Mouse (Mus musculus) lung, embryonic 14.5 days (tissue): Measurements from ENCODE around the gene Cpne6. TPM values are rescaled to one million over a fixed set of nuclear protein-coding genes. Genes with fewer than 3 reads are reported as not detected.
A peak's percentile ranks its signal among the peaks of the same experiment; 100 is the strongest.

ENCODE experiments used
- ATAC-seq: fragments of 200-750 bp; cut with Nextera tagmentation; 2 replicates; pipeline ENCODE4 v1.8.0; 2017; ENCODE audit warnings: mild to moderate bottlenecking, moderate TSS enrichment, moderate library complexity; ENCODE audit not compliant: insufficient read depth
- DNase-seq: peaks from one replicate; pipeline ENCODE4 v3.0.0-alpha.2; 2015
- H3K27ac ChIP-seq: fragments of 300-500 bp; sonication (generic); 2 replicates; pipeline ENCODE4 v1.5.1; 2014; ENCODE audit warnings: low read depth, mild to moderate bottlenecking, moderate library complexity
- H3K27me3 ChIP-seq: fragments of 300-500 bp; sonication (generic); 2 replicates; pipeline ENCODE4 v1.6.1; 2014; ENCODE audit warnings: low read length, control low read depth; ENCODE audit not compliant: insufficient read depth
- H3K36me3 ChIP-seq: fragments of 300-500 bp; sonication (generic); 2 replicates; pipeline ENCODE4 v1.6.1; 2014; ENCODE audit warnings: control low read depth; ENCODE audit not compliant: insufficient read depth
- H3K4me1 ChIP-seq: fragments of 300-500 bp; sonication (generic); 2 replicates; pipeline ENCODE4 v1.6.1; 2014; ENCODE audit warnings: antibody characterized with exemption, control low read depth; ENCODE audit not compliant: insufficient read depth
- H3K4me2 ChIP-seq: fragments of 300-500 bp; sonication (generic); 2 replicates; pipeline ENCODE4 v1.6.1; 2014; ENCODE audit warnings: mild to moderate bottlenecking
- H3K4me3 ChIP-seq: fragments of 300-500 bp; sonication (generic); 2 replicates; pipeline ENCODE4 v1.5.1; 2014; ENCODE audit warnings: low read depth, low read length
- H3K9ac ChIP-seq: fragments of 300-500 bp; sonication (generic); 2 replicates; pipeline ENCODE4 v1.6.1; 2014
- H3K9me3 ChIP-seq: fragments of 300-500 bp; sonication (generic); 2 replicates; pipeline ENCODE4 v1.6.1; 2016; ENCODE audit warnings: low read depth, low read length, control low read depth
- CTCF ChIP-seq: IDR thresholded peaks from 2 replicates; pipeline ENCODE4 v1.5.1; 2016; ENCODE audit warnings: antibody characterized with exemption, low read depth
- WGBS: fragments of 180-500 bp; shearing (Covaris S2); extraction: QIAGEN DNeasy Blood & Tissue Kit; methylation state at CpG from one replicate; pipeline ENCODE4 v1.1.7; 2014; 5-methylcytosine and 5-hydroxymethylcytosine counted together
- polyA plus RNA-seq: library from polyadenylated mRNA; unstranded; fragments of >200 nt; fragmentation: Nextera tagmentation; extraction: Ambion mirVana; gene quantifications from 2 replicates; pipeline ENCODE4 v1.2.1, GENCODE M21; 2014

Cpne6 gene
- polyA plus RNA-seq, 1 experiment from 2014 or later, result 0.25 TPM

DNA sequence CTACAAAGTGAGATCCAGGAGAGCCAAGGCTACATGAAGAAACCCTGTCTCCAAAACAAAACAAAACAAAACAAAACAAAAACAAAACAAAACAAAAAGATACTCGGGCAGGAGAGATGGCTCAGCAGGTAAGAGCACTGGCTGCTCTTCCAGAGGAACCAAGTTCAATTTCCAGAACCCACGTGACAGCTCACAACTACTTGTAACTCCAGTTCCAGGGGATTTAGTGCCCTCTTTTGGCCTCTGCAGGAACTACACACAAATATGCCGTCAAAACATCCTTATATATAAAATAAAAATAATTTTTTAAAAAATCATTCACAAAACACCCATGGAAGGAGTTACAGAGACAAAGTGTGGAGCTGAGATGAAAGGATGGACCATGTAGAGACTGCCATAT, 17.7 kb downstream of the Cpne6 start:
- no peaks in the 10 kb centered on the region for H3K36me3 ChIP-seq
- H3K9me3 ChIP-seq, result no peaks in the 10 kb centered on the region
- ATAC-seq (no peak), DNase-seq (peak; percentile 72)
- peak; percentile 40; the same call in 1 of the 2 replicates for TF ChIP-seq CTCF
- H3K9ac ChIP-seq, result no peak overlapping the region
- no peak overlapping the region for H3K4me3 ChIP-seq
- no peaks in the 10 kb centered on the region; the same call in 1 of the 2 replicates for H3K27me3 ChIP-seq
- H3K27ac ChIP-seq, result no peak overlapping the region
- H3K4me2 ChIP-seq, result no peak overlapping the region
- no peaks in the 10 kb centered on the region for H3K4me1 ChIP-seq
- 23% methylated on average over 3 of the region's 3 CpGs for WGBS

DNA sequence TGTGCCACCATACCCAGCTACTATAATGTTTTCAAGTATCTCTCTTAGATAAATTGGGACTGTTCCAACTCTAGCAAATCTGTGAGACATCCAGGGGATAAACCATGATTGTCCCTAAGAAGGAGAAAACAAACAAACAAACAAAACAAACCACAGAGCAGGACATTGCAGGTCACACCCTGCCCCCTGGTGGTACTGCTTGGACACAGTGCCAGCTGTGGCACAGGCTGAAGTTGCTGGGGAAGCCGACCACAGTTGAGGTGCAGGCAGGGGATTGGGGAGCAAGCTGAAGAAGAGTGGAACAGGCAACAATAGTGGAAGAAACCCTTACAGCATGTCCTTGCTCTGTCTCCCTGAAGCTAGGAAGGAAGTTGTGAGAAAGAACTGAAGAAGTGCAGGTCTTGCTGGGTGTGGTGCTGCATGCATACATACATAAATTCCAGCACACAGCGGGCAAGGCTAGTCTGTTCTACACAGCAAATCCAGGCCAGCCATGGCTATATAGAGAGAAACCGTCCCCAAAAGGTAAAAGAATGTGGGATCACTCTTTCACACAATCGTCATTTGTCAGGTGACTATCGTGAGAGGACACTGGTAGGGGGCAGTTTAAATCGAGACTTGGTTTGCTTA, 26.0 kb downstream of the Cpne6 start:
- H3K4me2 ChIP-seq, result no peak overlapping the region
- ATAC-seq (no peak), DNase-seq (peak; percentile 67)
- no peak overlapping the region for H3K27ac ChIP-seq
- no peak overlapping the region for H3K9ac ChIP-seq
- H3K4me1 ChIP-seq, result 0 out of 2 replicates have a peak, but pooled peaks cover under 1% of the 10 kb centered on the region
- peak; percentile 86 for TF ChIP-seq CTCF
- WGBS, result 31% methylated on average over 6 of the region's 6 CpGs
- H3K9me3 ChIP-seq, result no peaks in the 10 kb centered on the region
- H3K27me3 ChIP-seq, result no peaks in the 10 kb centered on the region
- no peak overlapping the region for H3K4me3 ChIP-seq
- no peaks in the 10 kb centered on the region for H3K36me3 ChIP-seq

DNA sequence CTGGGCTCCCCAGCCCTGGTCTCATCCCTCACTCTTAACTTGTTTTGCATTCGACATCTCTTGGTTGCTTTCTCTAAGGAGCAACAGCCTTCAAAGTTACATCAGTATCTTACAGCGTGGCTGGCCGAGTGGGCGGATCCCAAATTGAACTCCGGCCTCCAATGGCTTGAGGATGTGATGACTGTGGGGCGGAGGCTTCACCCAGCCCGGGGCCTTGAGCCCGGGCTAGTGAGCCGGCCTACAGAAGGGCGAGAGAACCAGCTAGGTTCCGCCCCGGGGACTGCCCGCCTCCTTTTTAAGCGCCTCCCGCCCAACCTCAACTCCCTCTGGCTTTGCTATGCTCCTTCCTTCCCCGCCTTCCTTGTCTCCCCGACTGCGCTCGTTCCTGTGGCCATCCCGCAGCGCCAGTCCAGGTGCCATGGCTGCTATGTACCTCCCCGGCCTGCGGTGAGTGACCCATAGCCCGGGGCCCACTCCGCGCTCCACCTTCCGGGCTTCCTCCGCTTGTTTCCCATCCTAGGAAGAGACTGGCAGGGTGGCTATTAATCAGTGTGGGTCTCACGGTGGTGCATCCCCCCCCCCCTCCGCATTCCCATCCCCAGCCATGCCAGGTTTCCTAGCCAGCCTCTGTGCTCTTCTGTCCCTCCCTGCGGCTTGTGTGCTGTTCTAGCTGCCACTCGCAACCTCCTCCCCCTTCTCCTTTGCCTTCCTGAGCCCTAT, 30.0 kb downstream of the Cpne6 start, which contains the start of gene Pck2:
TSS of gene Pck2 (plus strand) at position 200 of the 720 bp plus-strand sequence.
- peaks cover 4% of the 10 kb centered on the region; the same call in 1 of the 2 replicates for H3K4me1 ChIP-seq
- TF ChIP-seq CTCF, result no peak
- under 1% methylated on average over 32 of the region's 32 CpGs for WGBS
- ATAC-seq (peak; percentile 97), DNase-seq (peak; percentile 97)
- H3K27me3 ChIP-seq, result no peaks in the 10 kb centered on the region
- H3K27ac ChIP-seq, result peak within 1 kb of the TSS; percentile 95
- H3K4me2 ChIP-seq, result peak within 1 kb of the TSS; percentile 75
- H3K9ac ChIP-seq, result peak within 1 kb of the TSS; percentile 68
- peak within 1 kb of the TSS; percentile 65 for H3K4me3 ChIP-seq
- H3K9me3 ChIP-seq, result no peaks in the 10 kb centered on the region
- peaks cover 30% of the 10 kb centered on the region for H3K36me3 ChIP-seq

DNA sequence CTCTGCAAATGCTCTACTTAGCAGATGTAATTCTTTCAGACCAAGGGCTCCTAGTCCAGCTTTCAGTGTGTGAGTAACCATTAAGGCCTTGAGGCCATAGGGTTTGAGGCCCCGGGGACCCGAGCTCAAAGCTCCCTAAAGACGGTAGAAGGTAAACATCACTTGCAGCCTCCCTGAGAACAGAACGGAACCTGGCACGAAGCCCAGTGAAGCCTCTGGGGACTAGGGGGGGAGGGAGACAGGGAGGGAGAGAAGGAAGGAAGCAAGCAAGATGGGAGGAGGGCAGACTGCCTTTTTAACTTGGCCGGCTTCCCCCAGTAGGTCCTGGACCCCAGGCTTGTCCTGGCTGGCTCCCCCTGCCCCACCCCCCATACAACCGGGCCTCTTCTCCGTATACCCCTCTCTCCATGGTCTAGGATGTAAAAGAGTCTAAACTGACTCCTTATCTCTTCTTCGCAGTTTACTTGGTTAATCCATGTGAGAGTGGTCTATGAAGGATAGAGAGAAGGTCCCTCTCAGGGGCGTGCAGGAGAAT, 30.6 kb downstream of the Cpne6 start:
- H3K36me3 ChIP-seq, result peaks cover 36% of the 10 kb centered on the region
- no peak for TF ChIP-seq CTCF
- DNase-seq (peak; percentile 90), ATAC-seq (peak; percentile 55)
- H3K27ac ChIP-seq, result peak overlapping the region; percentile 95
- H3K9me3 ChIP-seq, result no peaks in the 10 kb centered on the region
- H3K4me1 ChIP-seq, result peaks cover 4% of the 10 kb centered on the region; the same call in 1 of the 2 replicates
- peak overlapping the region; percentile 65 for H3K4me3 ChIP-seq
- WGBS, result 2% methylated on average over 10 of the region's 10 CpGs
- peak overlapping the region; percentile 68 for H3K9ac ChIP-seq
- H3K4me2 ChIP-seq, result peak overlapping the region; percentile 75
- H3K27me3 ChIP-seq, result no peaks in the 10 kb centered on the region

DNA sequence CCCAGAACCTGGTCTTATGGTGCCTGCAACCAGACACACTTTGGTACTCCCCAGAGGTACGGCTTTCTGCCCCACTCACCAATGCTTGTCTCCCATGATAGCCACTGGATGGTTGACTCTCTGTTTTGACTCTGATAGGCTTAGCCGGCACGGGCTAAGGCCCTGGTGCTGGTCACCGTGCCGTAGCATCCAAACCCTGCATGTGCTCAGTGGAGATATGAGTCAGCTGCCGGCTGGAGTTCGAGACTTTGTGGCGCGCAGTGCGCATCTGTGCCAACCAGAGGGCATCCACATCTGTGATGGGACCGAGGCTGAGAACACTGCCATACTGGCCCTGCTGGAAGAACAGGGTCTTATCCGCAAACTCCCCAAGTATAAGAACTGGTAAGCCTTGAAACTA, 32.0 kb downstream of the Cpne6 start:
- H3K9ac ChIP-seq, result no peak overlapping the region
- peaks cover 48% of the 10 kb centered on the region for H3K36me3 ChIP-seq
- WGBS, result 92% methylated on average over 12 of the region's 12 CpGs
- no peak overlapping the region for H3K4me3 ChIP-seq
- peaks cover 4% of the 10 kb centered on the region; the same call in 1 of the 2 replicates for H3K4me1 ChIP-seq
- TF ChIP-seq CTCF, result no peak
- no peak overlapping the region for H3K27ac ChIP-seq
- DNase-seq (no peak), ATAC-seq (no peak)
- no peaks in the 10 kb centered on the region for H3K27me3 ChIP-seq
- H3K4me2 ChIP-seq, result no peak overlapping the region
- no peaks in the 10 kb centered on the region for H3K9me3 ChIP-seq

- DNase-seq (no peak), ATAC-seq (no peak)
- Histone ChIP-seq H3K9me3 (no peaks in the 10 kb centered on the region), H3K4me1 (peaks cover 4% of the 10 kb centered on the region; the same call in 1 of the 2 replicates), H3K27ac (no peak overlapping the region), H3K4me3 (no peak overlapping the region), H3K27me3 (no peaks in the 10 kb centered on the region), H3K9ac (no peak overlapping the region), H3K4me2 (no peak overlapping the region), H3K36me3 (peaks cover 68% of the 10 kb centered on the region)
- no peak for TF ChIP-seq CTCF
- 73% methylated on average over 9 of the region's 9 CpGs for WGBS
Observed at GRCm38 (mm10) chr14:55544334-55544733, 34.1 kb downstream of the Cpne6 start.

DNA sequence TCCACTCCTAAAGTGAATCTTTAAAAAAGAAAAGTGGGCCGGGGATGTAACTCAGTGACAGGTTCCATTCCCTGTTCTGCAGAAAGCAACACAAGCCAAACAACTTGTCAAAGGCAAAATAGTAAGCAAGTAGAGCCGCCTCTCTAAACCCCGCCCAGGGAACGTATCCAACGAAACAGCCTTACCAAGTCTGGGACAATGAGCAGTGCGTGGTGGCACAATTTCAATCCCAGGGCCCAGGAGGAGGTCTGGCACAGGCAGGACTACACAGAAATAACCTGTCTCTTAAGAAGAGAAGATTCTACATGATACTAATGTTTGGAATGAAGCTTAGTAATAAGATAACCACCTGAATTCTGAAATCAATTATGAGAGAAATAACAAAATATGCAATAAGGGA, 39.9 kb downstream of the Cpne6 start:
- Histone ChIP-seq H3K4me1 (no peaks in the 10 kb centered on the region), H3K4me3 (no peak overlapping the region), H3K36me3 (peaks cover 48% of the 10 kb centered on the region), H3K27ac (no peak overlapping the region), H3K4me2 (no peak overlapping the region), H3K27me3 (no peaks in the 10 kb centered on the region), H3K9ac (no peak overlapping the region), H3K9me3 (no peaks in the 10 kb centered on the region)
- WGBS, result 88% methylated on average over 6 of the region's 6 CpGs
- no peak for TF ChIP-seq CTCF
- no peak for DNase-seq
- ATAC-seq, result no peak
